Mouse (Mus musculus) stomach, postnatal 0 days (tissue): ENCODE data around the gene Slc23a4. TPM values are rescaled to one million over a fixed set of nuclear protein-coding genes. Genes with fewer than 3 reads are reported as not detected.

Experiments used
- ATAC-seq: fragments of 200-750 bp; cut with Nextera tagmentation; 2 replicates; pipeline ENCODE4 v1.8.0; 2017; ENCODE audit not compliant: low FRiP score, low TSS enrichment
- DNase-seq: peaks from one replicate; pipeline ENCODE4 v3.0.0-alpha.2; 2016; ENCODE audit warnings: low spot score
- H3K27ac ChIP-seq: fragments of 300-500 bp; sonication (generic); replicated peaks from 2 replicates; pipeline ENCODE4 v1.5.1; 2014; ENCODE audit warnings: mild to moderate bottlenecking, control low read depth
- H3K27me3 ChIP-seq: fragments of 300-500 bp; sonication (generic); 2 replicates; pipeline ENCODE4 v1.6.1; 2014; ENCODE audit warnings: low read length; ENCODE audit not compliant: control insufficient read depth, insufficient read depth
- H3K36me3 ChIP-seq: fragments of 300-500 bp; sonication (generic); 2 replicates; pipeline ENCODE4 v1.6.1; 2014; ENCODE audit warnings: low read length, mixed read lengths; ENCODE audit not compliant: control insufficient read depth, insufficient read depth
- H3K4me1 ChIP-seq: fragments of 300-500 bp; sonication (generic); replicated peaks from 2 replicates; pipeline ENCODE4 v1.6.1; 2014; ENCODE audit warnings: antibody characterized with exemption; ENCODE audit not compliant: control insufficient read depth, insufficient read depth
- H3K4me2 ChIP-seq: fragments of 300-500 bp; sonication (generic); replicated peaks from 2 replicates; pipeline ENCODE4 v1.6.1; 2014; ENCODE audit warnings: low read depth, mild to moderate bottlenecking, control low read depth, moderate library complexity
- H3K4me3 ChIP-seq: fragments of 300-500 bp; sonication (generic); 2 replicates; pipeline ENCODE4 v1.5.1; 2014; ENCODE audit warnings: low read depth, low read length, control low read depth
- H3K9ac ChIP-seq: fragments of 300-500 bp; sonication (generic); 2 replicates; pipeline ENCODE4 v1.6.1; 2014; ENCODE audit warnings: mild to moderate bottlenecking, low read length, control low read depth, mixed read lengths
- H3K9me3 ChIP-seq: fragments of 300-500 bp; sonication (generic); 2 replicates; pipeline ENCODE4 v1.6.1; 2016; ENCODE audit warnings: low read length; ENCODE audit not compliant: control insufficient read depth
- CTCF ChIP-seq: IDR thresholded peaks from 2 replicates; pipeline ENCODE4 v1.5.1; 2016; ENCODE audit warnings: antibody characterized with exemption, low read depth, mild to moderate bottlenecking, moderate library complexity
- EP300 ChIP-seq: optimal IDR thresholded peaks from 2 replicates; pipeline ENCODE3; 2016; ENCODE audit warnings: antibody characterized with exemption
- WGBS: fragments of 180-500 bp; shearing (Covaris S2); extraction: QIAGEN DNeasy Blood & Tissue Kit; methylation state at CpG from one replicate; pipeline ENCODE4 v1.1.7; 2014; 5-methylcytosine and 5-hydroxymethylcytosine counted together
- polyA plus RNA-seq: library from polyadenylated mRNA; unstranded; fragments of >200 nt; fragmentation: Nextera tagmentation; extraction: Ambion mirVana; gene quantifications from 2 replicates; pipeline ENCODE4 v1.2.1, GENCODE M21; 2015

The Slc23a4 gene
- polyA plus RNA-seq, 1 experiment from 2014 or later: 1.6 TPM

GRCm38 (mm10) chr6:34979291-34979690, 8.9 kb downstream of the Slc23a4 start:
- Histone ChIP-seq H3K4me2 (no peak overlapping the region), H3K27me3 (no peaks in the 10 kb centered on the region), H3K9ac (no peak overlapping the region), H3K4me1 (no peaks in the 10 kb centered on the region), H3K4me3 (no peak overlapping the region), H3K9me3 (no peaks in the 10 kb centered on the region), H3K36me3 (no peaks in the 10 kb centered on the region), H3K27ac (no peak overlapping the region)
- 69% methylated on average over 3 of the region's 3 CpGs for WGBS
- DNase-seq (no peak), ATAC-seq (no peak)
- TF ChIP-seq CTCF (no peak), EP300 (no peak)

GRCm38 (mm10) chr6:34971181-34971580, 17.0 kb downstream of the Slc23a4 start:
- no peaks in the 10 kb centered on the region for H3K4me1 ChIP-seq
- H3K27ac ChIP-seq: no peak overlapping the region
- no peaks in the 10 kb centered on the region for H3K9me3 ChIP-seq
- DNase-seq (no peak), ATAC-seq (no peak)
- no peaks in the 10 kb centered on the region for H3K36me3 ChIP-seq
- H3K27me3 ChIP-seq: no peaks in the 10 kb centered on the region
- no peak overlapping the region for H3K9ac ChIP-seq
- H3K4me2 ChIP-seq: no peak overlapping the region
- no peak overlapping the region for H3K4me3 ChIP-seq
- WGBS: 48% methylated on average over 3 of the region's 3 CpGs
- TF ChIP-seq EP300 (no peak), CTCF (no peak)

GRCm38 (mm10) chr6:34965819-34966539, 22.2 kb downstream of the Slc23a4 start:
- no peak overlapping the region for H3K27ac ChIP-seq
- H3K27me3 ChIP-seq: no peaks in the 10 kb centered on the region
- TF ChIP-seq EP300 (no peak), CTCF (no peak)
- no peak for ATAC-seq
- no peaks in the 10 kb centered on the region for H3K36me3 ChIP-seq
- H3K4me3 ChIP-seq: no peak overlapping the region
- 77% methylated on average over 6 of the region's 6 CpGs for WGBS
- no peaks in the 10 kb centered on the region for H3K4me1 ChIP-seq
- no peak for DNase-seq
- no peak overlapping the region for H3K4me2 ChIP-seq
- H3K9me3 ChIP-seq: no peaks in the 10 kb centered on the region
- no peak overlapping the region for H3K9ac ChIP-seq

- no peaks in the 10 kb centered on the region for H3K9me3 ChIP-seq
- H3K4me1 ChIP-seq: no peaks in the 10 kb centered on the region
- H3K36me3 ChIP-seq: no peaks in the 10 kb centered on the region
- H3K4me2 ChIP-seq: no peak overlapping the region
- no peak for ATAC-seq
- no peak for DNase-seq
- H3K9ac ChIP-seq: no peak overlapping the region
- TF ChIP-seq CTCF (no peak), EP300 (no peak)
- no peak overlapping the region for H3K27ac ChIP-seq
- WGBS: 87% methylated on average over 2 of the region's 2 CpGs
- no peak overlapping the region for H3K4me3 ChIP-seq
- H3K27me3 ChIP-seq: no peaks in the 10 kb centered on the region
These were observed 23.7 kb downstream of the Slc23a4 start for GRCm38 (mm10) chr6:34964550-34964949.

GRCm38 (mm10) chr6:34959131-34959530, 29.1 kb downstream of the Slc23a4 start:
- H3K9me3 ChIP-seq: no peaks in the 10 kb centered on the region
- H3K9ac ChIP-seq: no peak overlapping the region
- H3K27ac ChIP-seq: no peak overlapping the region
- TF ChIP-seq CTCF (no peak), EP300 (no peak)
- H3K27me3 ChIP-seq: no peaks in the 10 kb centered on the region
- H3K36me3 ChIP-seq: no peaks in the 10 kb centered on the region
- no peak for DNase-seq
- H3K4me1 ChIP-seq: no peaks in the 10 kb centered on the region
- 86% methylated on average over 7 of the region's 7 CpGs for WGBS
- H3K4me2 ChIP-seq: no peak overlapping the region
- H3K4me3 ChIP-seq: no peak overlapping the region
- ATAC-seq: no peak

- no peaks in the 10 kb centered on the region for H3K4me1 ChIP-seq
- no peak overlapping the region for H3K4me2 ChIP-seq
- ATAC-seq: no peak
- WGBS: 55% methylated on average over 8 of the region's 8 CpGs
- DNase-seq: no peak
- no peaks in the 10 kb centered on the region for H3K36me3 ChIP-seq
- H3K9me3 ChIP-seq: no peaks in the 10 kb centered on the region
- TF ChIP-seq CTCF (no peak), EP300 (no peak)
- no peak overlapping the region for H3K4me3 ChIP-seq
- no peaks in the 10 kb centered on the region for H3K27me3 ChIP-seq
- H3K27ac ChIP-seq: no peak overlapping the region
- no peak overlapping the region for H3K9ac ChIP-seq
These were observed 32.4 kb downstream of the Slc23a4 start for GRCm38 (mm10) chr6:34955862-34956241.
